In genomic region chr5:148969648-148970047, GRCm38 (mm10) we compare ENCODE assay signal across 10 mouse cellular contexts. TPM values are rescaled to one million over a fixed set of nuclear protein-coding genes. Genes with fewer than 3 reads are reported as not detected.
A peak's percentile ranks its signal among the peaks of the same experiment; 100 is the strongest.
DNase-seq lines count a peak whose midpoint lies in the region; ATAC-seq lines count a peak whose summit lies in the region.
"Had no signal": no experiment of that assay in that cellular context is flagged by ENCODE, and none has a peak within 500 bp of the region (broad histone marks: within the 10 kb centered on the region; RNA-seq: fewer than 3 reads in every experiment).

No protein-coding gene starts in this region.

- no peaks in the 10 kb centered on the region for H3K36me3 ChIP-seq in lung, embryonic 15.5 days

- H3K4me1 ChIP-seq in lung, embryonic 15.5 days: peaks cover 52% of the 10 kb centered on the region

- WGBS in lung, embryonic 15.5 days: 27% methylated on average over 9 of the region's 9 CpGs

- ATAC-seq in common myeloid progenitor, adult 5-6 weeks (replicated peaks; ENCODE audit: low read depth, poor library complexity, severe bottlenecking): 0 out of 2 replicates have a peak, but pooled peaks have one; percentile 12
- ATAC-seq in lung, embryonic 15.5 days (ENCODE audit: borderline replicate concordance, extremely low read depth, low FRiP score, low TSS enrichment): no peak
- no peak for ATAC-seq in megakaryocyte, adult 5-6 weeks (ENCODE audit: poor library complexity, severe bottlenecking)

- no peak overlapping the region for H3K4me3 ChIP-seq in lung, embryonic 15.5 days

- H3K27ac ChIP-seq in lung, embryonic 15.5 days: peak overlapping the region; percentile 67

- no peak overlapping the region for H3K9ac ChIP-seq in lung, embryonic 15.5 days

- no peaks in the 10 kb centered on the region for H3K27me3 ChIP-seq in lung, embryonic 15.5 days

- peak; percentile 52 to 63 for DNase-seq in adrenal gland, adult (ENCODE audit: inconsistent age in 2 of 2, low spot score in 1 of 2)
- DNase-seq in adrenal gland, postnatal 4 days (ENCODE audit: low spot score in 2 of 2): no peak
- DNase-seq in induced T-regulatory cell, adult 2 months (ENCODE audit: low read depth): peak; percentile 32
- no peak for DNase-seq in Muller cell, postnatal 12 days (ENCODE audit: inconsistent ontology term)
- no peak for DNase-seq in urinary bladder, adult 2 months (ENCODE audit: low spot score)
- DNase-seq: left cerebral cortex, postnatal 4 days; right cerebral cortex, adult 18-20 months had no signal

- H3K9me3 ChIP-seq in lung, embryonic 15.5 days: no peaks in the 10 kb centered on the region

- no peak overlapping the region for H3K4me2 ChIP-seq in lung, embryonic 15.5 days

RNA-seq across cellular contexts. Expression of gene Gm42791, which starts 25.3 kb away (rescaled TPM):
- 1 to 10 TPM; 4.3 to 6.5 TPM for total RNA-seq in adrenal gland, postnatal 4 days (2021)
- total RNA-seq in common myeloid progenitor, adult 5-6 weeks (2017): not detected in 2 replicates
- polyA plus RNA-seq in lung, embryonic 15.5 days (2015; fragmentation: Nextera tagmentation; extraction: Ambion mirVana): 3.3 and 4.0 TPM in 2 replicates
- not detected in 2 replicates for total RNA-seq in megakaryocyte, adult 5-6 weeks (2015)
- total RNA-seq in megakaryocyte, adult 5-6 weeks (2017): not detected in 2 replicates
- not detected in 2 replicates for polyA plus RNA-seq in urinary bladder, adult 2 months (2012; rRNA removed)

RNA-seq across cellular contexts. Expression of gene Katnal1, which starts 40.5 kb away (rescaled TPM):
- total RNA-seq in adrenal gland, postnatal 4 days (2021): 10 to 100 TPM; 10.1 to 12.8 TPM
- 9.1 and 10.6 TPM in 2 replicates for total RNA-seq in common myeloid progenitor, adult 5-6 weeks (2017)
- 11.9 and 12.5 TPM in 2 replicates for polyA plus RNA-seq in lung, embryonic 15.5 days (2015; fragmentation: Nextera tagmentation; extraction: Ambion mirVana)
- total RNA-seq in megakaryocyte, adult 5-6 weeks (2015): 1.8 and 3.1 TPM in 2 replicates
- total RNA-seq in megakaryocyte, adult 5-6 weeks (2017): 2.4 and 2.5 TPM in 2 replicates
- 6.3 and 7.8 TPM in 2 replicates for polyA plus RNA-seq in urinary bladder, adult 2 months (2012; rRNA removed)

Comparison
In these comparisons a context has a peak if more than half of its experiments do, and no peak if none do; other contexts are left out.
1. DNase-seq: peak in adrenal gland, adult (2 of 2) and induced T-regulatory cell, adult 2 months (single experiment); none in adrenal gland, postnatal 4 days (0 of 2), Muller cell, postnatal 12 days (single experiment) and urinary bladder, adult 2 months (single experiment).